Mouse (Mus musculus) hindbrain, embryonic 12.5 days (tissue): ENCODE results near the gene Lrtm1. TPM values are rescaled to one million over a fixed set of nuclear protein-coding genes. Genes with fewer than 3 reads are reported as not detected.

Experiments used
- ATAC-seq: fragments of 200-750 bp; cut with Nextera tagmentation; 2 replicates; pipeline ENCODE4 v1.8.0; 2017; ENCODE audit warnings: moderate TSS enrichment; ENCODE audit not compliant: low FRiP score
- H3K27ac ChIP-seq: fragments of 300-500 bp; sonication (generic); 2 replicates; pipeline ENCODE4 v1.5.1; 2016; ENCODE audit warnings: mild to moderate bottlenecking
- H3K27me3 ChIP-seq: fragments of 300-500 bp; sonication (generic); 2 replicates; pipeline ENCODE4 v1.6.1; 2016; ENCODE audit warnings: mild to moderate bottlenecking
- H3K36me3 ChIP-seq: fragments of 300-500 bp; sonication (generic); 2 replicates; pipeline ENCODE4 v1.6.1; 2016; ENCODE audit warnings: mild to moderate bottlenecking
- H3K4me1 ChIP-seq: fragments of 300-500 bp; sonication (generic); 2 replicates; pipeline ENCODE4 v1.6.1; 2016
- H3K4me2 ChIP-seq: fragments of 300-500 bp; sonication (generic); replicated peaks from 2 replicates; pipeline ENCODE4 v1.6.1; 2016; ENCODE audit warnings: mild to moderate bottlenecking
- H3K4me3 ChIP-seq: fragments of 300-500 bp; sonication (generic); 2 replicates; pipeline ENCODE4 v1.5.1; 2016; ENCODE audit warnings: mild to moderate bottlenecking
- H3K9ac ChIP-seq: fragments of 300-500 bp; sonication (generic); 2 replicates; pipeline ENCODE4 v1.6.1; 2016; ENCODE audit warnings: mild to moderate bottlenecking, moderate library complexity
- H3K9me3 ChIP-seq: fragments of 300-500 bp; sonication (generic); replicated peaks from 2 replicates; pipeline ENCODE4 v1.6.1; 2016; ENCODE audit warnings: mild to moderate bottlenecking
- WGBS: fragments of 180-500 bp; shearing (Covaris S2); methylation state at CpG from one replicate; pipeline ENCODE4 v1.1.7; 2016; 5-methylcytosine and 5-hydroxymethylcytosine counted together
- polyA plus RNA-seq: library from polyadenylated mRNA; unstranded; fragments of >200 nt; fragmentation: Nextera tagmentation; extraction: Ambion mirVana; gene quantifications from 2 replicates; pipeline ENCODE4 v1.2.1, GENCODE M21; 2016

Gene Lrtm1
- polyA plus RNA-seq, 1 experiment from 2014 or later = 0.49 TPM

GRCm38 (mm10) chr14:29018316-29019000, 450 bp downstream of the Lrtm1 start:
- H3K4me3 ChIP-seq = no peak overlapping the region
- H3K27me3 ChIP-seq = no peaks in the 10 kb centered on the region
- no peak for ATAC-seq
- no peak overlapping the region for H3K27ac ChIP-seq
- no peak overlapping the region for H3K9ac ChIP-seq
- H3K4me1 ChIP-seq = peaks cover 20% of the 10 kb centered on the region
- H3K9me3 ChIP-seq = no peaks in the 10 kb centered on the region
- no peak overlapping the region for H3K4me2 ChIP-seq
- 16% methylated on average over 7 of the region's 7 CpGs for WGBS
- no peaks in the 10 kb centered on the region for H3K36me3 ChIP-seq

DNA sequence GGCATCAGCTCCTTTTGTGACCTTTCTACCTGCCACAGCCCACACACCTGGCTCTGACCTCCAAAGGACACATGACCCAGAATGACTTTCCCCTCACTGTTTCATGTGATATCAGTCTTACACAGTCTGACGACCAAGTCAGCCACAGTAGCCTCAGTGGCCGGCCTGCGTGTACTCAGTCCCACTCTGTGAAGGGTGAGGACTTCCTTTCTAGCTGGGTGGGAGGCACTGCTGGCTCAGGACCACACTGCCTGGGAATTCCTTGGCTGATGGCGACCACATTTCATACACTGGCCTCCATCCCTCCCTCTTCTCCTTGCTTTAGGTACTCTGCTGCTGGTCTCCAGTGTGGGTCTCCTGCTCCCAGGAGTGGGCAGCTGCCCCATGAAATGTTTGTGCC, 3.3 kb downstream of the Lrtm1 start:
- Histone ChIP-seq H3K27me3 (no peaks in the 10 kb centered on the region), H3K36me3 (no peaks in the 10 kb centered on the region), H3K9ac (no peak overlapping the region), H3K4me2 (no peak overlapping the region), H3K4me1 (peaks cover 15% of the 10 kb centered on the region), H3K9me3 (no peaks in the 10 kb centered on the region), H3K27ac (no peak overlapping the region), H3K4me3 (no peak overlapping the region)
- WGBS = 84% methylated on average over 4 of the region's 4 CpGs
- no peak for ATAC-seq

- Histone ChIP-seq H3K9me3 (no peaks in the 10 kb centered on the region), H3K27ac (no peak overlapping the region), H3K36me3 (no peaks in the 10 kb centered on the region), H3K4me3 (no peak overlapping the region), H3K9ac (no peak overlapping the region), H3K4me1 (peaks cover 6% of the 10 kb centered on the region), H3K4me2 (no peak overlapping the region), H3K27me3 (no peaks in the 10 kb centered on the region)
- no peak for ATAC-seq
- WGBS = 95% methylated on average over 4 of the region's 4 CpGs
These were observed 5.2 kb downstream of the Lrtm1 start for GRCm38 (mm10) chr14:29023246-29023645.

GRCm38 (mm10) chr14:29025335-29025734, 7.3 kb downstream of the Lrtm1 start:
- WGBS = 82% methylated on average over 6 of the region's 6 CpGs
- no peak overlapping the region for H3K9ac ChIP-seq

DNA sequence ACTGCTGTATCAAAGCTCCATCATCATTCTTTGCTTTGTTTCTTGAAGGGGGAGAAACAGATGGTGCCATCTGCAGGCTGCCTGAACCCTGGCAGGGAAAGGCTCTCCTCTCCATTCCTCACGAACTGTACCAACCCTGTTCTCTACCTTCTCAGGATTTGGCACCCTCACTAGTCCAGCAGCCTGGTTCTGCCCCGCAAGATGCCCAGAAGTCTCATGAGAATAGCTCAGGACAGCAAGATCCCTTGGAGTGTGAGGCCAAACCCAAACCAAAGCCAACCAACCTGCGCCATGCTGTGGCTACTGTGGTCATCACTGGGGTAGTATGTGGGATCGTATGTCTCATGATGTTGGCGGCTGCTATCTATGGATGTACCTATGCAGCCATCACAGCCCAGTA, 9.3 kb downstream of the Lrtm1 start:
- ATAC-seq = no peak
- Histone ChIP-seq H3K4me3 (no peak overlapping the region), H3K4me1 (peaks cover 22% of the 10 kb centered on the region), H3K27me3 (no peaks in the 10 kb centered on the region), H3K9me3 (no peaks in the 10 kb centered on the region), H3K36me3 (no peaks in the 10 kb centered on the region), H3K4me2 (no peak overlapping the region), H3K9ac (no peak overlapping the region), H3K27ac (no peak overlapping the region)
- WGBS = 88% methylated on average over 5 of the region's 5 CpGs

More at GRCm38 (mm10) chr14:29025335-29025734, 7.3 kb downstream of the Lrtm1 start:
- H3K36me3 ChIP-seq = no peaks in the 10 kb centered on the region
- no peak overlapping the region for H3K4me2 ChIP-seq
- no peaks in the 10 kb centered on the region for H3K27me3 ChIP-seq
- H3K27ac ChIP-seq = no peak overlapping the region
- H3K9me3 ChIP-seq = no peaks in the 10 kb centered on the region
- H3K4me1 ChIP-seq = peaks cover 18% of the 10 kb centered on the region
- H3K4me3 ChIP-seq = no peak overlapping the region
- ATAC-seq = no peak

- H3K27me3 ChIP-seq = no peaks in the 10 kb centered on the region
- H3K4me2 ChIP-seq = no peak overlapping the region
- ATAC-seq = peak; percentile 56; the same call in 1 of the 2 replicates
- H3K27ac ChIP-seq = peak overlapping the region; percentile 62
- H3K36me3 ChIP-seq = no peaks in the 10 kb centered on the region
- no peaks in the 10 kb centered on the region for H3K9me3 ChIP-seq
- H3K4me1 ChIP-seq = peaks cover 22% of the 10 kb centered on the region
- 56% methylated on average over 6 of the region's 6 CpGs for WGBS
- no peak overlapping the region for H3K4me3 ChIP-seq
- H3K9ac ChIP-seq = no peak overlapping the region
These were observed 10.5 kb downstream of the Lrtm1 start for GRCm38 (mm10) chr14:29028391-29029106.

DNA sequence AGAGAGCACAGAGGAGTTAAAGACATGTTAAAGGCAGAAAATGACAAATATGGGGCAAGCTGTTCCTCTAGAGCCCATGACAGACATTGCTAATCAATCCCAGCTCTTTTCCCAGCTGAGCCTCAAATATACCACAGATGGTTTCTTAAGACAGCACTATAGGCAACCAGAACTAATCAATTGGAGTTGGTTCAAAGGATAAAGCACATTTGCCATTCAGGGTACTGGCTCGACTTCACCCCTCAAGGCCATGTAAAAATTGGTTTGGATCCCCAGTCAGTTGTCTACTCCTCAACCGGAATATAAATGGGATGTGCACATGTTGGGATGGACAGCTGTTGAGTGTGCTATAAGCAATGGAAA, 11.1 kb downstream of the Lrtm1 start:
- Histone ChIP-seq H3K9me3 (no peaks in the 10 kb centered on the region), H3K9ac (no peak overlapping the region), H3K36me3 (no peaks in the 10 kb centered on the region), H3K4me3 (no peak overlapping the region), H3K27ac (peak overlapping the region; percentile 62; the same call in 1 of the 2 replicates), H3K4me2 (no peak overlapping the region), H3K4me1 (peaks cover 22% of the 10 kb centered on the region), H3K27me3 (no peaks in the 10 kb centered on the region)
- 38% methylated on average over 2 of the region's 2 CpGs for WGBS
- peak; percentile 63 for ATAC-seq

GRCm38 (mm10) chr14:29029896-29030420, 11.9 kb downstream of the Lrtm1 start:
- H3K36me3 ChIP-seq = no peaks in the 10 kb centered on the region
- no peak overlapping the region for H3K27ac ChIP-seq
- H3K27me3 ChIP-seq = no peaks in the 10 kb centered on the region
- no peak overlapping the region for H3K9ac ChIP-seq
- no peak for ATAC-seq
- H3K4me2 ChIP-seq = no peak overlapping the region
- 69% methylated on average over 11 of the region's 11 CpGs for WGBS
- H3K4me3 ChIP-seq = no peak overlapping the region
- no peaks in the 10 kb centered on the region for H3K9me3 ChIP-seq
- peaks cover 22% of the 10 kb centered on the region for H3K4me1 ChIP-seq

GRCm38 (mm10) chr14:29030519-29030918, 12.5 kb downstream of the Lrtm1 start:
- ATAC-seq = no peak
- Histone ChIP-seq H3K4me1 (peaks cover 22% of the 10 kb centered on the region), H3K9ac (no peak overlapping the region), H3K36me3 (no peaks in the 10 kb centered on the region), H3K4me3 (no peak overlapping the region), H3K4me2 (no peak overlapping the region), H3K9me3 (no peaks in the 10 kb centered on the region), H3K27me3 (no peaks in the 10 kb centered on the region), H3K27ac (no peak overlapping the region)
- WGBS = 59% methylated on average over 9 of the region's 9 CpGs

DNA sequence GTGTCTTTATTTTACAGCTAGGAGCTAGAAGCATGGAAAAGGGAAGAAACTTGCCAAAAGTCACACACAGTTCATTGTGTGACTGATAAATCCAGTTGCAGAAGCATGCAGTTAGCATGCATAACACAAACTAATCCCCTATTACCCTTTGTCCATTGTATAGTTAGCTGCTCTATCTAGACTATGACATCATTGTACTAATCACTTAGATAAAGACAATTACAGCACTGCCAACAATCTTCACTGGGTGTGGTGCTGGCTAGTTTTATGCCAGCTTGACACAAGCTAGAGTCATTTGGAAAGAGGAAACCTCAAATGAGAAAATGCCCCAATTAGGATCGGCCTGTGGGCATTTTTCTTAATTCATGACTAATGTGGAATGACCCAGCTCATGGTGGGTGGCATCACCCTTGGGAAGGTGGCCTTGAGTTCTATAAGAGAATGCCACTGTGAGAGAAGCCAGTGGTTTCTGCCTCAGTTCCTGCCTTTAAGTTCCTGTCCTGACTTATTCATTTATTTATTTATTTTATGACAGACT, 13.9 kb downstream of the Lrtm1 start:
- Histone ChIP-seq H3K36me3 (no peaks in the 10 kb centered on the region), H3K27ac (no peak overlapping the region), H3K9ac (no peak overlapping the region), H3K4me3 (no peak overlapping the region), H3K27me3 (no peaks in the 10 kb centered on the region), H3K9me3 (no peaks in the 10 kb centered on the region), H3K4me2 (no peak overlapping the region), H3K4me1 (peaks cover 20% of the 10 kb centered on the region)
- ATAC-seq = no peak
- WGBS = 87% methylated on average over 1 of the region's 1 CpGs

DNA sequence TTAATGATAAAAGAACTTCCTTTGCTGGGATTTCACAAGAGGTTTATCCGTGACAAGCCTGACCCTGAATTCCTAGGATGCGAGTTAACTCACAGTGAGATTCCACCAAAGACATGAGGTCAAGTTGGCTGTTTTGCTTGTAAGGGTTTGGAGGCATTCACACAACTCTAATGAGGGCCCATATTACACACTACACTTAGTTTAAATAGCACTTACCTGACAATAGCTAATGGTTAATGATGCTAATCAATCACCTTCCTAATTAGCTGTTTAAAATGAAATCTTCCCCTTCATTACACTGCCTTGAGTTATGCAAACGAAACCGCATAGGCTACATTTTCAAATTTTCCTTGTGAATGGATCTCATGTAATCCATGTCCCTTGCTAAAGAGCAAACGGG, 20.2 kb downstream of the Lrtm1 start:
- Histone ChIP-seq H3K36me3 (no peaks in the 10 kb centered on the region), H3K27ac (no peak overlapping the region), H3K4me2 (no peak overlapping the region), H3K9ac (no peak overlapping the region), H3K4me3 (no peak overlapping the region), H3K9me3 (no peaks in the 10 kb centered on the region), H3K27me3 (no peaks in the 10 kb centered on the region), H3K4me1 (peaks cover 23% of the 10 kb centered on the region)
- no peak for ATAC-seq
- 48% methylated on average over 5 of the region's 5 CpGs for WGBS

DNA sequence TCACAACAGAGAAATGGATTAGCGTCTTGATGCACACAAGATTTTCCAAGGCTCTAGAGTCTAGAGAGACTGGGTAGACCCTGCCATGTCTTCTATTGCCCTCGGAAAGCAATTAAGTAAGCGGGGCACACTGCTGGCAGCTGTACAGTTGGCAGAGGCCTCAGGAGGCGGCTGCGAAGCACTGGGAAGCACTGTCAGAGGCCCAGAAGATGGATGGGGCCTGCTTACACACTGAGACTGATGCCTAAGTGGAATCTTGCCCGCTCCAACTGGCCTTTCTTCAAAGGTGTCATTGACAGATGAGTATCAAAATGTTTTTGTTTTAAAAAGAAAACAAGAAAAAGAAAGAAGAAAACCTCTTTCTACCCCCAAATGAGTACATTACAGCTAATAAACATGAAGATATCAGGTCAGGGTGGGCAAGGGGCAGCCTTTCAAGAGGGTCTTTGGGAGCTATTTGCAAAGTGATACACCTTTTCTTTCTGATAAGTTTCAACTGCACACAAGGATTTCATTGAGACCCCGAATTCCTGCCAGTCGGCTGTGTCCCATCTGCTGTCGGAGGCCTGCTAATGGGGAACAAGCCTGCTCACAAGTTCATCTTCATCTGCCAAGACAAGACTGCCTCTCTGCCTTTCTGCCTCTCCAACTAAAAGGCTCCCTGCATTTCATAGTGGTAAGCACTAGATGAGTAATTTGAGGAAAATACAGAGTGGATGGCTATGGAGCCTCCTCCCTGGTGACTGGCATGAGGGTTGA, 22.8 kb downstream of the Lrtm1 start:
- Histone ChIP-seq H3K9ac (no peak overlapping the region), H3K27me3 (no peaks in the 10 kb centered on the region), H3K27ac (peak overlapping the region; percentile 14), H3K4me3 (no peak overlapping the region), H3K36me3 (no peaks in the 10 kb centered on the region), H3K4me1 (peaks cover 23% of the 10 kb centered on the region), H3K4me2 (no peak overlapping the region), H3K9me3 (no peaks in the 10 kb centered on the region)
- peak; percentile 90 for ATAC-seq
- WGBS = 40% methylated on average over 9 of the region's 9 CpGs
